Mouse (Mus musculus) mouse embryonic stem cell (cell line): ENCODE results near the gene Smc1b.

ENCODE experiments used
- in situ Hi-C, 2 experiments: fragments of 300-500 bp; cut with MboI; formaldehyde crosslinking; loops; 1 replicate in 1 of 2; 3 replicates in 1 of 2; pipeline ENCODE4 v1.14.3; 2019 to 2020; ENCODE audit warnings: low sequenced_read_pairs in 2 of 2, low pct_unique_long_range_greater_than_20kb in 1 of 2, mixed read lengths in 1 of 2; ENCODE audit not compliant: unreplicated experiment in 1 of 2

Gene Smc1b

GRCm38 (mm10) chr15:85143161-85143560 lies 11.4 kb upstream of the Smc1b start:
- in situ Hi-C loops: no loop called here

GRCm38 (mm10) chr15:85142441-85142840 lies 10.7 kb upstream of the Smc1b start:
- in situ Hi-C loops: no loop called here

- in situ Hi-C loops: no loop called here
Measured at GRCm38 (mm10) chr15:85141290-85141689, 9.5 kb upstream of the Smc1b start.

- in situ Hi-C loops: no loop called here
Measured at GRCm38 (mm10) chr15:85135143-85135542, 3.4 kb upstream of the Smc1b start.

GRCm38 (mm10) chr15:85132193-85132520 lies 393 bp upstream of the Smc1b start:
- in situ Hi-C loops: no loop called here

- in situ Hi-C loops: no loop called here
Measured at GRCm38 (mm10) chr15:85085641-85086040, 46.1 kb downstream of the Smc1b start.

- in situ Hi-C loops: loop anchor here (5.0 kb wide), 1 partner anchor 75 kb away; no protein-coding TSS in a partner anchor
Measured at GRCm38 (mm10) chr15:85072651-85073050, 59.1 kb downstream of the Smc1b start.

- in situ Hi-C loops: loop anchor here (5.0 kb wide), 1 partner anchor 73 kb away; no protein-coding TSS in a partner anchor
Measured at GRCm38 (mm10) chr15:85070561-85070960, 61.2 kb downstream of the Smc1b start.

GRCm38 (mm10) chr15:85063421-85063820 lies 68.3 kb downstream of the Smc1b start:
- in situ Hi-C loops: no loop called here

GRCm38 (mm10) chr15:85055186-85055585 lies 76.6 kb downstream of the Smc1b start:
- in situ Hi-C loops: no loop called here

- in situ Hi-C loops: no loop called here
Measured at GRCm38 (mm10) chr15:85054098-85054497, 77.7 kb downstream of the Smc1b start.

- in situ Hi-C loops: no loop called here
Measured at GRCm38 (mm10) chr15:85049758-85050157, 82.0 kb downstream of the Smc1b start.

- in situ Hi-C loops: no loop called here
Measured at GRCm38 (mm10) chr15:85047865-85048264, 83.9 kb downstream of the Smc1b start.

- in situ Hi-C loops: no loop called here
Measured at GRCm38 (mm10) chr15:85046230-85046950, 85.4 kb downstream of the Smc1b start.

GRCm38 (mm10) chr15:85043761-85044160 lies 88.0 kb downstream of the Smc1b start:
- in situ Hi-C loops: no loop called here

GRCm38 (mm10) chr15:85043116-85043515 lies 88.6 kb downstream of the Smc1b start:
- in situ Hi-C loops: no loop called here

- in situ Hi-C loops: no loop called here
Measured at GRCm38 (mm10) chr15:85042361-85042954, 89.3 kb downstream of the Smc1b start.

GRCm38 (mm10) chr15:85041546-85042225 lies 90.1 kb downstream of the Smc1b start:
- in situ Hi-C loops: no loop called here

GRCm38 (mm10) chr15:85037343-85037690 lies 94.4 kb downstream of the Smc1b start:
- in situ Hi-C loops: no loop called here
